Mouse (Mus musculus) liver, adult (tissue): Measurements from ENCODE around the gene Gsk3a.

Experiments used
- GATA4 ChIP-seq: IDR thresholded peaks from 2 replicates; pipeline ENCODE4 v1.6.1; 2014; ENCODE audit warnings: mild to moderate bottlenecking, low read length; ENCODE audit not compliant: insufficient replicate concordance

The Gsk3a gene

DNA sequence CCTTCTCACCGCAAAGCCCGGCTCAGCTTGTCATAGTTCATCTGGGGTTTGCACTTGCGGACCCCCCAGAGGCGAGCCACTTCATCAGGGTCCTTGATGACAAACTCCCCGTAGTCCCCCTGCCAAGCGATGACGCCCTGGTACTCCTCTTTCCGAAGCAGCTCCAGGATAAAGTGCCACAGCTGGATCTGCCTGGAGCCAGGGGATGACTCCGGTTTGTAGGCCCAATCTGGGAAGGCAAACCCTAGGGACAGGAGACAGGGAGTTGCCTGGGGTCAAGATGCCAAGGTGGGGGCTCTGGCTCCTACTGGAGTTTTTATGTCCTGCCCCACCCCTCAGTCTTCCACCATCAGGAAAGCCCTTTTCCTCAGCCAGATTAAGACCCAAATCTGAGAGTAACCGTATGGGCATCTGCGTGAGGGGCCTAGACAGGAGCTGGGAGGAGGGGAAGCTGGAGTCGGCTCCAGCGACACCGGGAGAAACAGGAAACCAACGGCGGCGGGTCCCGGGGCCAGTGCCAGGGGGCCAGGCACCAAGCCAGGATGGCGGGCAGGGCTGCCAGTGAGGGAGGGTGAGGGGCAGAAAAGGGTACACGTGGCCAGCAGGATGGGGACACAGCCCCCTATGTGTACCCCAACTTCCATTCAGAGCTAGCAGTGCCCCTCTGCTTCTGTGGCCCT, 8.6 kb upstream of the Gsk3a start:
- no peak for TF ChIP-seq GATA4

DNA sequence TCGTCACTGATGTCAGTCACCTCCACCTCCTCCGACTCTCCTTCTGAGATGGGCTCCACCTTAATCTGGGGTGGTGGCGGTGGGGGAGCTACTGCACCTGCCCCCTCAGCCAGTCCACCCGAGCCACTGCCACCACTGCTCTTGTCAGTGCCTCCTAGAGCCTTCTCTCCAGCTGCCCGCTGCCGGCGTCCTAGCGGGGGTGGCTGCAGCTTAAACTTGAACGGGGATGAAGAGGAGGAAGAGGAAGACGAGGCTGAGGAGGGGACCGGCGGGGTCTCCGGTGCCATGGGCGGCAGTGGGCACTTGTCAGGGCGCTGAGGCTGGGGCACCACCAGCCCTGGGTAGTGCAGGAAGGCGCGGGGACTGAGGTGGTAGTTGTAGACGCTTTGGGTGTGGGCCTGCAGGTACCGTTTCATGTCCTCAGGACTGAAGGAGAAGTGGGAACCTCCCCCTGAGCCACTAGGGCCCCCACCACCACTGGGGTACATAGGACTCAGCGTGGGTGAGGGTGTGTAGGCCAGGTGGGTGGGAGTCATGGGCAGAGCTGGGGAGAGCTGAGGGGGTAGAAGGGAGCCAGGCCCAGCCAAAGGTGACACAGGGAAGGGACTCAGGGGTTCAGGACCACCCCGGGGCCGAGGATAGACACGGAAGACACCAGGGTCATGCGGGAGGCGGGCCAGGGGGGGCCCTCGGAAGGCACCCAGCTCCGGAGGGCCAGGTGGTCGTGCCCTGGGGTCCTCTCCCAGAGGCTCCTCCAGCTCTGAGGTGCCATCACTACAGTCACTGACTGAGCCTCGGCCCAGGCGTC, 7.1 kb upstream of the Gsk3a start:
- TF ChIP-seq GATA4: no peak

- no peak for TF ChIP-seq GATA4
Observed at GRCm38 (mm10) chr7:25243361-25243760, 5.7 kb upstream of the Gsk3a start.

DNA sequence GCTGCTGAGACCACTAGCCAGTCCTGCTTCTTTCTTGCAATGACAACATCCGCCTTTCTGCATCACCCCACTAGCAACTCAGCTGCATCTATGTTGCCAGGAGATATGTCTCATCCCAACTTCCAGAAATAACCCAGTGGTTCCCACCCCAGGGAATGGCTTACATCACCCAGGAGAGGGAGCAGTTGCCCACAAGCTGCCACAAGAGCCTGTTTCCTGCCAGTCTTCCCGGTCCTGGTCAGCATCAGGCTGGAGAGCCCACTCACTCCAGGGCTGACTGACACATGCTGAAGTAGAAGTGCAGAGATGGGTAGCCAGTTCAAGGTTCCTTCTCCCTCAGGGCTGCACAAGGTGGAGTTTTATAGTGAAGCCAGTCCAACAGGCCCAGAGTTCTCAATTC, 3.4 kb upstream of the Gsk3a start:
- TF ChIP-seq GATA4: no peak

GRCm38 (mm10) chr7:25240631-25241030, 3.0 kb upstream of the Gsk3a start:
- TF ChIP-seq GATA4: no peak

- TF ChIP-seq GATA4: peak; percentile 7; the same call in 1 of the 2 replicates
Observed at GRCm38 (mm10) chr7:25238829-25239623, 1.4 kb upstream of the Gsk3a start.

- peak; percentile 74; the same call in 1 of the 2 replicates for TF ChIP-seq GATA4
Observed at GRCm38 (mm10) chr7:25238015-25238706, 510 bp upstream of the Gsk3a start.

GRCm38 (mm10) chr7:25235526-25235925, 2.1 kb downstream of the Gsk3a start:
- TF ChIP-seq GATA4: no peak

DNA sequence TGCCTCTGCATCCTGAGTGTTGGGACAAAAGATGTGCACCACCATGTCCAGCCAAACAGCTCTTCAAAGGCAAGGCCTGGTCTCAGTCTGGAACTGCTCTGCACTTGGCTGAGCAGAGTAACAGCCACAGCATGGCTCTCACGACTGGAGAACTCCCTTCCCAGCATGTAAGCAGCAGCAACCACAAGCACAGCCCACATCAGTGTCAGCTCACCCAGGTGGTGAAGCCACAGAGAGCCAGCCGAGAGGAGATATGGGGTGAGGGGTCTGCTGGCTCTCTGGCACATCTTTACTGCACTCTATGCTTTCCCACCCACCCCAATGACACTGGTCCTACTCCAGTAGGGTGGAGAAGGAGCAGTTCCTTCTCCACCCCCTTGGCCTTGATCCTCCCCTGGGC, 4.6 kb downstream of the Gsk3a start:
- TF ChIP-seq GATA4: no peak

DNA sequence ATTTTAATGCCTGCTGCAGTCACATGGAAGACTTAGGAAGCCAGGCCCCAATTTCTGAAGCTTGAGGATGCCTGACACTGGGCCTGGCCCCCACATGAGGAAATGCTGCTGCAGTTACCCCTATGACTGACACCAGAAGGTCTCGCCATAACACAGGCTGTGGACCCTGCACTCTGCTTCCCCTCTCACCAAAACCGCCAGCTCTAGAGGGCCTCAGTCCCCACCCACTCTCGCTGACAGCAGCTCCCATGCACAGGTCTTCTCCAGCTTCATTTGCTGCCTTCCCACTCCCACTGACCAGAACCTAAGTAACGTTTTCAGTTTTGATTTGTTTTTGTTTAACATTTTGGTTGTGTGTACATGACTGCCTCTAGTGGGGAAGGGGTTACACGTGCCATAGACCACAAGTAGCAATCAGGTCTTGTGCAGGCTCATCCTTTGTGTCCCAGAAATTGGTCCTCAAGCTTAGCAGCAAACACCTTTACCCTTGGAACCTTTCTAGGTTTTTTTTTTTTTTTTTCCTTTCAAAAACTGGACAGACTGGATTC, 5.5 kb downstream of the Gsk3a start:
- TF ChIP-seq GATA4: no peak

- no peak for TF ChIP-seq GATA4
Observed at GRCm38 (mm10) chr7:25230690-25231285, 6.9 kb downstream of the Gsk3a start.

- TF ChIP-seq GATA4: no peak
Observed at GRCm38 (mm10) chr7:25227523-25228300, 9.9 kb downstream of the Gsk3a start.

DNA sequence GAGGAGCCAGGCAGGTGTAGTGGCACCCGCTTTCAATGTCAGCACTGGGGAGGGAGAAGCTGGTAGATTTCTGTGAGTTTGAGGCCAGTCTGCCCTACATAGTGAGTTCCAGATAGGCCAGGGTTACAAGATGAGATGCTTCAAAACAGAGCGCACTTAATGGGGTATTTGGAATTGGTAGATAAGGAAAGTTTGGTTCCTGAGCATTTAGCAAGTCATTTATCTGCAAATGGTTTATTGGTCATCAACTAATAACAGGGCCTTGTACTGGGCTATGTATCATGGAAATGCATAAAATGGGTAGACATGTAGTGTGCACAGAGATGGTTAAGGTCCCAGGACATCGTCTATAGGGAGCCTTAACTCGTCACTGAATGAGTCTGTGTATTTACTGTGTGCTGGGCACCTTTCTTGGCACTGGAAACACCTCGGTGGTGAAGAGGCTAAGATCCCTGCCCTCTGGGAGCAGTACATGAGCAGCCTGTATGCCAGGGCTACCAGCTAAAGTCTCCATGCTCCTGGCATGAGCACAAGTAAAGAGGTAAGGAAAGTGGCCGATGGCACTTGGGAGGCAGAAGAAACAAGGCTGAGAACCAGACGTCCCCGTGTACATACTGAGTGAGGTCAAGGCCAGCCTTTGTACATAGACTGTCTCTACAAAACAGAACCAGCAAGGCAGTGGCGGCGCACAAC, 15.2 kb downstream of the Gsk3a start:
- TF ChIP-seq GATA4: no peak
